Mouse (Mus musculus) lung, adult 2 months (tissue): Measurements from ENCODE around the gene Mcam.

Experiments used
- CTCF ChIP-seq: fragments of 200-500 bp; IDR thresholded peaks from 2 replicates; pipeline ENCODE4 v1.5.1; 2011; ENCODE audit warnings: mild to moderate bottlenecking, low read length, control low read depth; ENCODE audit not compliant: insufficient read depth
- POLR2A ChIP-seq: fragments of 200-500 bp; IDR thresholded peaks from 2 replicates; pipeline ENCODE4 v1.6.1; 2011; ENCODE audit warnings: low read depth, mild to moderate bottlenecking, control low read depth, low read length, borderline replicate concordance; ENCODE audit errors: extremely low read depth

- TF ChIP-seq CTCF (no peak), POLR2A (no peak)
Observed at GRCm38 (mm10) chr9:44095781-44096180, 38.5 kb upstream of the Mcam start.
